Mouse (Mus musculus): ENCODE results near the gene Mgll. TPM values are rescaled to one million over a fixed set of nuclear protein-coding genes. Genes with fewer than 3 reads are reported as not detected.

Mgll gene
- polyA plus RNA-seq, 1 experiment from 2014 or later, result 4.2 TPM

DNA sequence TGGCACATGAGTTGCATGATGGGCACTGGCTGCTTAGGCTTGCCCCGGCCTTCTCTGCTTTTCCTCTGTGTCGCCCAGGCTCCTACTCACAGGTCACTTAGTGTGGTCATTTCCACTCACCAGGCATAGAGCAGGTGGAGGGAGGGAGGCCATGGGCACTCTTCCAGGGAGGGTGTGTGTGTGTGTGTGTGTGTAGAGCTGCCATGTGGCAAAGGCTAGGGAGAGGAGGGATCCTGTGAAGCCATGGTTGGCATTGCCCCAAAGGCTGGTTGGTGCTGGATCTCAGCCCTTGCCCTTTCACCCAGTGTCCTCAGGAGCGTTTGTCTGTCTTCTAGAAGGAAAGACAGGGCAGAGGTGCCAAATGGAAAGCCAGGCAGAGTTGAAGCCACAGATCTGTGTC, 7.8 kb downstream of the Mgll start:
- in situ Hi-C loops (cut with MboI; ENCODE audit: low pct_unique_long_range_greater_than_20kb), result loop anchor here (5.0 kb wide), 1 partner anchor 95 kb away; no protein-coding TSS in a partner anchor
- POLR2A ChIA-PET, result no interaction called here
- CTCF ChIA-PET, result no interaction called here
- ATAC-seq, result no peak
- DNase-seq (ENCODE audit: low read depth, low spot score), result no peak
- TF ChIP-seq CTCF (IDR thresholded peaks at IDR 0.05), result no peak
- no peaks in the 10 kb centered on the region for H3K27me3 ChIP-seq

- in situ Hi-C loops (cut with MboI; ENCODE audit: low pct_unique_long_range_greater_than_20kb), result loop anchor here (5.0 kb wide), 1 partner anchor 94 kb away; no protein-coding TSS in a partner anchor
- ATAC-seq, result no peak
- no peak for TF ChIP-seq CTCF (IDR thresholded peaks at IDR 0.05)
- no peaks in the 10 kb centered on the region for H3K27me3 ChIP-seq
- ChIA-PET POLR2A (no interaction called here), CTCF (no interaction called here)
- DNase-seq (ENCODE audit: low read depth, low spot score), result no peak
Measured at GRCm38 (mm10) chr6:88732643-88733613, 8.7 kb downstream of the Mgll start.

DNA sequence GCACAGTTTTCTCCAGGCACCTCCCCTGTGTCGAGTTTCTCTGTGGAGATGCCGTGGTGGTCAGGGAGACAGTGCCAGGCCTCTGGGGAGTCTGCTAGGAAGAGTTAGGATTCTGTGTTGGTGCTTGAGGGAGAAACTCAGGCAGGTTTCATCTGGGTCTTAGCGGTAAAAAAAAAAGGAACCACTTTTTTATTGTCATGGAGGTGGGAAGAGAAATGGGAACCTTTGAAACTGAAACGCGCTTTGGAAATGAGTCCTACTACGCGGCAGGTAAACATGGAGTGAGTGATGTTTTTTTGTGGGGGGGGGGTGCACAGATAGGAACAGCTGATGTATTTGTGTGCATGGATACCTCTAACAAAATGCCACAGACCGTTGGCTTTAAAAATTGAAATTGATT, 12.1 kb downstream of the Mgll start:
- POLR2A ChIA-PET, result no interaction called here
- CTCF ChIA-PET, result no interaction called here
- TF ChIP-seq CTCF (IDR thresholded peaks at IDR 0.05), result no peak
- no peaks in the 10 kb centered on the region for H3K27me3 ChIP-seq
- ATAC-seq, result no peak
- no peak for DNase-seq (ENCODE audit: low read depth, low spot score)
- in situ Hi-C loops (cut with MboI; ENCODE audit: low pct_unique_long_range_greater_than_20kb), result no loop called here

GRCm38 (mm10) chr6:88736741-88737508, 12.7 kb downstream of the Mgll start:
- POLR2A ChIA-PET, result no interaction called here
- TF ChIP-seq CTCF (IDR thresholded peaks at IDR 0.05), result no peak
- no peak for ATAC-seq

DNA sequence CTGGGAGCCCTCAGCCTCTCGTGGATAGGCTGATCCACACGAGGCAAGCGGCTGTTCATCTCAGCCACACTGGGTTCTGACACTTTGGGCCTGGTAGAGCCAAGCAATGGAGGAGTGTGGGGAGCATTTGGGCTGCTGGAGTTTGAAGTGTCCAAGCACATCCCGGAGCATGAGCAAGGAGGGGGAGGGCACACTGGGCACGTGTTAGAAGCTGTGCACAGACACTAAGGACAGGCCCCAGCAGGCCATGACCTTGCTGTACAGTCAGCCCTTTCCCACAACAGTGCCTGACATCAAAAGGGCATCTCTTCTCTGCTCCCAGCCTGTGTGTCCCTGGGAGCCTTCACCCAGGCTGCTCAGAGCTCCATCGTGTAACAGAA, 13.3 kb downstream of the Mgll start:
- DNase-seq (ENCODE audit: low read depth, low spot score) (no peak), ATAC-seq (no peak)
- ChIA-PET POLR2A (no interaction called here), CTCF (no interaction called here)
- H3K27me3 ChIP-seq, result no peaks in the 10 kb centered on the region
- in situ Hi-C loops (cut with MboI; ENCODE audit: low pct_unique_long_range_greater_than_20kb), result no loop called here
- TF ChIP-seq CTCF (IDR thresholded peaks at IDR 0.05), result no peak

More at GRCm38 (mm10) chr6:88736741-88737508, 12.7 kb downstream of the Mgll start:
- no peaks in the 10 kb centered on the region for H3K27me3 ChIP-seq
- no peak for DNase-seq (ENCODE audit: low read depth, low spot score)
- in situ Hi-C loops (cut with MboI; ENCODE audit: low pct_unique_long_range_greater_than_20kb), result no loop called here
- CTCF ChIA-PET, result no interaction called here

- POLR2A ChIA-PET, result no interaction called here
- in situ Hi-C loops (cut with MboI; ENCODE audit: low pct_unique_long_range_greater_than_20kb), result no loop called here
- no peak for TF ChIP-seq CTCF (IDR thresholded peaks at IDR 0.05)
- CTCF ChIA-PET, result interaction anchor here (0.7 to 1.5 kb wide), 4 partner anchors 10 to 101 kb away, joined by 3 to 4 read pairs (median 3); partner anchors contain the start of gene Abtb1
- H3K27me3 ChIP-seq, result no peaks in the 10 kb centered on the region
- DNase-seq (ENCODE audit: low read depth, low spot score), result no peak
- ATAC-seq, result no peak
Measured at GRCm38 (mm10) chr6:88741041-88741440, 16.8 kb downstream of the Mgll start.

DNA sequence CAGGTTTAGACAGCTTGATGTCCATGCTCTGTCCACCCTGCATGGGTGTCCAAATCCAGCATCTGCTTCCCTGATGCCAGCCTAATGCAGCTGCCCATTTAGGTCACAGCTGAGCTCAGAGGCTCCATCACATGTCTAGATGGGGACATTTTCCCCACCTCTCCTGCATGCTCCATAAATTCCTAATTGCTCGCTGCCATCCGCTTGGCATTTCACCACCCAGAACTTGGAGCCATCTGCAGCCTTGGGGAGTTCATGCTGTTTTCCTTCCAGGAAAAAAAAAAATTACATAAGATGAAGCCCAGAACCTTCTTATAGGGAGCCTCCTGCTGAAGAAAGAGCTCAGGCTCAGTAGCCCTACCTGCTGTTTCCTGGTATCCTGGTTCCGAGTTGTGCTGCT, 17.6 kb downstream of the Mgll start:
- ATAC-seq (peak; percentile 53), DNase-seq (ENCODE audit: low read depth, low spot score) (peak; percentile 78)
- in situ Hi-C loops (cut with MboI; ENCODE audit: low pct_unique_long_range_greater_than_20kb), result no loop called here
- no peak for TF ChIP-seq CTCF (IDR thresholded peaks at IDR 0.05)
- H3K27me3 ChIP-seq, result no peaks in the 10 kb centered on the region
- ChIA-PET CTCF (interaction anchor here (1.0 to 1.5 kb wide), 3 partner anchors 9 to 100 kb away, joined by 3 to 4 read pairs (median 3); partner anchors contain the start of gene Abtb1), POLR2A (interaction anchor here (0.6 to 0.7 kb wide), 2 partner anchors 19 to 161 kb away, joined by 3 to 5 read pairs; no protein-coding TSS in a partner anchor)

- no peak for DNase-seq (ENCODE audit: low read depth, low spot score)
- POLR2A ChIA-PET, result interaction anchor here (0.6 to 0.7 kb wide), 2 partner anchors 19 to 162 kb away, joined by 3 to 5 read pairs; no protein-coding TSS in a partner anchor
- CTCF ChIA-PET, result interaction anchor here (1.0 to 1.5 kb wide), 2 partner anchors 9 to 19 kb away, joined by 3 to 4 read pairs; no protein-coding TSS in a partner anchor
- in situ Hi-C loops (cut with MboI; ENCODE audit: low pct_unique_long_range_greater_than_20kb), result no loop called here
- no peaks in the 10 kb centered on the region for H3K27me3 ChIP-seq
- no peak for TF ChIP-seq CTCF (IDR thresholded peaks at IDR 0.05)
- no peak for ATAC-seq
Measured at GRCm38 (mm10) chr6:88742286-88743011, 18.2 kb downstream of the Mgll start.

- DNase-seq (ENCODE audit: low read depth, low spot score), result no peak
- ATAC-seq, result no peak
- no peak for TF ChIP-seq CTCF (IDR thresholded peaks at IDR 0.05)
- CTCF ChIA-PET, result no interaction called here
- no peaks in the 10 kb centered on the region for H3K27me3 ChIP-seq
- POLR2A ChIA-PET, result no interaction called here
- in situ Hi-C loops (cut with MboI; ENCODE audit: low pct_unique_long_range_greater_than_20kb), result no loop called here
Measured at GRCm38 (mm10) chr6:88743601-88744291, 19.5 kb downstream of the Mgll start.

- POLR2A ChIA-PET, result no interaction called here
- no peak for ATAC-seq
- H3K27me3 ChIP-seq, result no peaks in the 10 kb centered on the region
- in situ Hi-C loops (cut with MboI; ENCODE audit: low pct_unique_long_range_greater_than_20kb), result no loop called here
- TF ChIP-seq CTCF (IDR thresholded peaks at IDR 0.05), result no peak
- DNase-seq (ENCODE audit: low read depth, low spot score), result no peak
- CTCF ChIA-PET, result no interaction called here
Measured at GRCm38 (mm10) chr6:88745027-88745426, 20.8 kb downstream of the Mgll start.

All from Patski (cell line).